Mouse (Mus musculus) spleen, postnatal 36 days (tissue): ENCODE data around the gene Rxrb.

Experiments used
- DNase-seq, 2 experiments: peaks; one replicate each; pipeline ENCODE4 v3.0.0; 2022; ENCODE audit warnings: low spot score in 2 of 2, mixed read lengths in 1 of 2

The Rxrb gene

DNA sequence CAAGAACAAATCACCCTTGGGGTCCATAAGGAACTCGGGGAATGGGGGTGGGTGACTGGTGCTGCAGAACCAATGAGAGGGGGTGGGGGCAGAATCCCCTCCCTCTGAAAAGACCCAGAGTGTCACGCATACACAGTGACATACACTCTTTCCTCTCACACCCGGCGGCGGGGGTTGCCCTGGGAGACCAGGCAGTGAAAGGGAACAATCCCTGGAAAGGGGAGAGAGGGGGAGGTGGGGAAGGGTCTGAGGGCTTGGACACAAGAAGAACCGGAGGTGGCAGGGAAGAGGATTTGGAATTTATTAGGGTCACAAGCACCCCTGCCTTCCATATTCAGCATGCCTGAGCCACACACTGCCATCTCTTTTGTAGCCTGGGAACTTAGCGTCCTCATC is 5.9 kb upstream of the Rxrb start:
- DNase-seq, result no peak

DNA sequence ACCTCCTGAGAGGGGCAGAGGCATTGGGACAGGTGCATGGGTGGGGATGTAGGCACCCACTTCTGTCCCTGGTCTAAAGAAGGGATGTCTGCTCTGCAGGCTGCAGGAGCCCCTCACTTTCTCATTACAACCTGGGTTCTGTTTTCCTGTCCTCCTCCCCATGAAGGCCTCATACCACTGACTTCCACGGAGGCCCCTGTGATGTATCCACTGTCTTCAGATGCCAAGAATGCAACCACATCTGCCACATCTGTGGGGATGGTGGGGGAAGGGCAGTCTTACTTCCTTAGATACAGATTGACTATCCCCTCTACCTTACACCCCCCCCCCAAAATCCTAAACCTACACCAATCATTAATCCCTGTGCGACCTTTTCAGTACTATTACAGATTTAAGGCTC is 5.4 kb upstream of the Rxrb start:
- DNase-seq, result no peak

DNA sequence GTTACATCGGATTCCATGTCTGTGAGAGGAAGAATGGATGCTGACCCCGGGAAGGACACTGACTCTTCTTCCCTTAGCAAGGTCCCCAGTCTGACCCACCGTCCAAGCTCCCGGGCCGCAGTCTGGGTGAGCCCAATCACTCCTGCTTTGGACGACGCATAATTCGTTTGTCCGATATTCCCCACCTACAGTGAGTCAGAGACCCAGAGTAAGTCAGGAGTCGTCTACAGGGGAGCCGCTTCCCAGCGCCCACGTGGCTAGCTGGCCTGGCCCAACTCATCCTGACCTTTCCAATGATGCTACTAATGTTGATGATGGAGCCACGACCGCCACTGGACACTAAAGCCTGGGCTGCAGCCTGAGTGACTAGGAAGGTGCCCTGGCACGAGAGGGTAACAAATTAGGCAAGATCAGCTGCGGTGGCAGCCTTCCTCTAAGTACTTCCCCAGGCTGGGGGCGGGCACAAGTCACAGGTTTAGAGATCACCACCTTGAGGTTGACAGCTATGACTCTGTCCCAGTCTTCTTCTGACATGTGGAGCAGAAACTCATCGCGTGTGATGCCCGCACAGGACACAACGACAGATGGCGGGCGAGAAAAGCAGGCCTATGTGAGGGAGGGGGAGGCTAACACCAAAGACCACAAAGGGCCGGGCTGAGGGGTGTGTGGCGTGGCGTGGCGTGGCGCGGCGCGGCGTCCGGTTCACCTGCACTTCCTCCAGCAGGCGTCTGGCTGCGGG is 4.5 kb upstream of the Rxrb start:
- peak; percentile 74 to 79 for DNase-seq

DNA sequence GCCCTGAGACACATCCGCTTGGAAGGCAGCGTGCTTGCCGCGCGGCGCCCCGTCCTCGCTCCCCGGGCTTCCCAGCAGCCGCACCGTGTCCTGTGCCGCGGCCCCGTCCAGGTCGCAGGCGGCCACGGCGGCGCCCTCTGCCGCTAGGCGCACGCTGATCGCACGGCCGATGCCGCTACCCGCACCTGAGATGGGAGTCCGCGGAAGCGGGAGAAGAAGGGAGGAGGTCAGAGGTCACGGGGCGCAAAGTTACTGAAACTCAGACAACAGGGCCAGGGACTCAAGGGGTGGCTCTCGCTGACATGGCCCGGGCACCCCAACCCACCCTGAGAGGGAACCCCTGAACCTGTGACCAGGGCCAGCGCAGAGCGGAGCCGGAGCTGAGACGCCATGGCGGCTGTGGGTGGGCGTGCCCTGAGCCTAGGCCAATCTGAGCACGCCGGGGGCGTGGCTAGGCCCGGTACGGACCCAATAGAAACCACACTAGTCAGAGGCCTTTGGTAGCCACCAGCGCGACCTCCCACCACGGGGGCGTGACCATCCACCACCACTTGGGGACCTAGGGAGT is 3.9 kb upstream of the Rxrb start, which contains the start of gene H2-Ke6:
TSS of gene H2-Ke6 (minus strand) at position 405 of the 568 bp plus-strand sequence.
- peak; percentile 92 to 94 for DNase-seq

DNA sequence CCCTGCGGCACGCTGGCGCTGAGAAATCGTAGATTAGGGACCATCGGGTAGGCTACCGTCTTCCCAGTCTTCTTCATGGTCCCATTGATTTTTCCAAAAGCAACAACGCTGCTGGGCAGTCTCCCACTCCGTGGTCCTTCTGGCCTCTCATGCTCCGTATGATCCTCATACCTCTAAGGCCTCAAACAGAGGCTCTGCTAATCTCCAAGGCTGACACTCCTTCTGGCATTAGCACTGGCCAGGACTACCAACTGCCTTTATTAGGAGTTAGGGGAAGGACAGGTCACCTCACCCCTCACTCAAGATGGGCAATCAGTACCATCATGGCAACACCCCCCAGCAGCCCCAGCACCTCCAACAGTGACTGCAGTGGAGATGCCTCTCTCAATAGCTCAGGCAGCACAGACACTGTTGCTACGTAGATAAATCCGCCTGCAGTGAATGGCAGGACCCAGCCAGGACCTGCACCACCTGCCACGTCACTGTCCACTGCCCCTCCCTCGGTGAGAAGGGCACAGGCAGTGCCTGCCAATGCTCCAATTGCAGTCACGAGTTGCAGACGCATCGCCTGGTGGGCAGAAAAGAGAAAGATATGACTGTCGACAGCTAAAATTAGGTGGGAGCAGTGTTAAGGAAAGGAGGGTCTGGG is 3.0 kb upstream of the Rxrb start:
- no peak for DNase-seq

DNA sequence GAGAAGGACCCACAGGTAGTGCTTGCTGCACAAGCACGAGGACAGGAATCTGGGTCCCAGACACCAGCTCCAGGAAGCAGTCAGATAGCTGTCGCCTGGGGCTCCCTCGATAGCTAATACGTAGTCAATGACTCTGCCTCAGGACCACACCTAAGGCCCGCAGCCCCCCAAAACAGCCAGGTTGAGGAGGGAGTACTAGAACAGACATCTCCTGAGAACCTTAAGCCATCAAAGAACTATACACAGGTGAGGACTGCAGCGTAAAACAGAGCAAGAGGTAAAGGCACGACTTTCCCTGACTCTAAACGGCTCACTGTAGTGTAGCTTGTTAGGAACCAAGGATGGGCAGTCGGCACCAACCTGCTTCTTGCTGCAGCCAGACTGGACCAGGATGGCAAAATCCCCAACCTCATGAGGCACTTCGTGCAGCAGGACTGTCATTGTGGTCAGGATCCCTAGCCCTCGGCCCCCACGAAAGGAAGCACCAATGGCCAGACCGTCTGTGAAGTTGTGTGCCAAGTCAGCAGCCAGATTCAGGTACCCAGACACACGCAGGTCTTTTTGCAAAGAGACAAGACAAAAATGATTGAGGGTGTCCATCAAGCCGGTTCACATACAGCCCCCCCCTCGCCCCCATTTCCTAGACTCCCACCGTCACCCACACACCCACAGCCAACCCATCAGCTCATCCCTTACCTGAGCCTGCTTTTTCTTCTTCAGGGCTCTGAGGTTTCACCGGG is 2.3 kb upstream of the Rxrb start:
- DNase-seq, result no peak

DNA sequence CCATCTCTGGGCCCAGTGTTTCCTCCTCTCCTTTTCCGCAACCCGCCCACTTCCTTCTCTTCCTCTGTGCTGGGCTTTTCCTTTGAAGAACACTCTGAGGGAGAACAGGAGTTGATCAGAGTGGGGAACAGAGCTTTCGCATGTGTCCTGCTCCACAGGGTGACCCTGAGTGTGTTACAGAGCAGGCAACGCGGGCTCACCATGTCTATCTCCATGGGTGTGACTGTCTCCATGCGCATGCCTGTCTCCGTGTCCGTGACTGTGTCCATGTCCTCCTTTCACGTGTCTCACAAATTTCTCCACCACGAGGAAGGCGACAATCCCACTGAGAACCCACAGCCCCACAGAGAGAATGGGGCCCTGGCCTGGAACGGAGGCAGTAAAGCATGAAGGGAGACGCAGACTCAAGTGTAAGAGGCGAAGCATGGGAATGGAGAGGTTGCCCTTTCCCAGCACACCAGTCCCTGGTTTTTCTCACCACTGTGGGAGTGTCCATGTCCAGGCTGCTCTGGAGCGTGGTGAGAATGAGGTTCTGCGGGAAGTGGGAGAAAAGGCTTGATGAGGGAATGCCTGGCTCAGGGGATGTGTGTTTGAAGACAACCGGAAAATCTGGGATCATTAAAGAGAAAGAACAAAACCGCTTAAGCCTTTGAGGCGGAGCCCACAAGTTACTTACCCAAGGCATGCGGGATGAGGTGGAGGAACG is 1.6 kb upstream of the Rxrb start:
- DNase-seq, result no peak

DNA sequence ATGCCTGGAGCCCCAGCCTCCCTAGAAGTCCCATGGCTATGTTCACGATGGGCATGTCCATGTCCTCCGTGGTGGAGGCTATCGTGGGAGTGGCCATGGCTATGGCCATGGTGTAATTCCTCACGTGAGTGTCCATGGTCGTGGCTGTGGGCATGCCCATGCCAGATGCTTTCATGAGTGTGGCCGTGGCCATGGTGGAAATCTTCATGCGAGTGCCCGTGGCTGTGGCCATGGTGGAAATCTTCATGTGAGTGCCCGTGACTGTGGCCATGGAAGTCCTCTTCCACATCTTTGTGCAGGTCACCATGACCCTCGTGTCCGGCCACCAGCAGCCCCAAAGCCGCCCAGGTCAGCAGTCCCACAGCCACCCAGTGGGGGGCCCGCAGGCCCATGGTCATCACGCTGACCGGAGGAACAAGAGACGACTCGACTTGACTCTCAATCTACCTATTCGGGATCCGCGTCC is 718 bp upstream of the Rxrb start:
- peak in 1 of 2 experiments; percentile 45 for DNase-seq

DNA sequence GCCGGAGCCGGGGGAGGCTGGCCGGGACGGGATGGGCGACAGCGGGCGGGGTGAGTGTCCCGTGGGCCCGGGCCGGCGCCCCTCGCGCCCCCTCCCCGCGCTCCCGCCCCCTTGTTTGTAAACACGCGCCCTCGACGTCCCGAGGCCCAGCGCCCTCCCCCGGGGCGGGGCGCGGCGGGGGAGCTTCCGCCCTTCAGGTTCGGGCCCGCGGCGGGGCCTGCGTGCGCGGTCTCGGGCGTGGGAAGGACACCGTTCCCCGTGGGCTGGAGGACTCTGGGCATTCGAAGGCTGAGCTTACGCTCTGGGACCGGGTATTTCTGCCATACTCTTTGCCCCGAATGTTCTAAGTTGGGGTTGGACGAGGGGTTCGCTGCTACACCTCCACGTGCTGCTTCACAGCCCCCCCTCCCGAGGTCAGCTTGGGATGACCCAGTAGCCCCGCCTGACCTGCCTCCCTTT is 591 bp downstream of the Rxrb start:
- DNase-seq, result peak; percentile 71 to 81

DNA sequence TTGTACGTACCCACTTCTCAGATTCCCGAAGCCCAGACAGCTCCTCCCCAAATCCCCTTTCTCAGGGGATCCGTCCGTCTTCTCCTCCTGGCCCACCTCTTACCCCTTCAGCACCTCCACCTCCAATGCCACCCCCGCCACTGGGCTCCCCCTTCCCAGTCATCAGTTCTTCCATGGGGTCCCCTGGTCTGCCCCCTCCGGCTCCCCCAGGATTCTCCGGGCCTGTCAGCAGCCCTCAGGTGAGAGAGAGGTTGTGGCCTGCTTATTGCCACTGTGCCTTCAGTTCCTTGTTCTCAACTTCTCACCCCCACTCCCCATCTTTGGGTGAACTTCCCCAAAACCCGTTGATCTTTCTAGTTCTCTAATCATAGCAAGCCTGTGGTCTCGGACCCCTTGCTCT is 1.2 kb downstream of the Rxrb start:
- DNase-seq, result peak; percentile 52 to 69

DNA sequence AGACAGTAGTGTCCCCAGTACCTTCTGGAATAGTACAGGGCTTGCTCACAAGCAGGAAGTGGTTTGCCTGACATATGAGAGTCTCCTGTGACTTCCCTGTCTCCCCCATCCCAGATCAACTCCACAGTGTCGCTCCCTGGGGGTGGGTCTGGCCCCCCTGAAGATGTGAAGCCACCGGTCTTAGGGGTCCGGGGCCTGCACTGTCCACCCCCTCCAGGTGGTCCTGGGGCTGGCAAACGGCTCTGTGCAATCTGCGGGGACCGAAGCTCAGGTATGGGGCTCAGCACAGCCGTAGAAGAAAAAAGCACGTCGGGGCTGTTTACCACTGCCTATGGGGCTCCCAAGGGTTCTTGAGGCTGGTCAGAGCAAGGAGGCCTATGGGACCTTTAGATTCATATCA is 1.8 kb downstream of the Rxrb start:
- no peak for DNase-seq

DNA sequence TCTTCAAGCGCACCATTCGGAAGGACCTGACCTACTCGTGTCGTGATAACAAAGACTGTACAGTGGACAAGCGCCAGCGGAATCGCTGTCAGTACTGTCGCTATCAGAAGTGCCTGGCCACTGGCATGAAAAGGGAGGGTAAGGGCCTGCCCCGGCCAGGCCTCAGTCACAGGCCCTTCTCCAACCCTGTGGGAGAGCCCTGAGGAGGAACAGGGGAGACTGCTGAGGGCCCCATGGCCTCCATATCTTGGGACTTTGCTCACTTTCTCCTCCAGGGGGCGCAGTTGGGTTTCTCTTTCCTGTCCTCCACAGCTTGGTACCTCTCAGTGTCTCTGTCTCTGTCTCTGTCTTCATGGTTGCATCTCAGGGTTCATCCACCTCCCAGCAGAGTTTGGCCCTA is 2.5 kb downstream of the Rxrb start:
- peak; percentile 70 to 76 for DNase-seq

DNA sequence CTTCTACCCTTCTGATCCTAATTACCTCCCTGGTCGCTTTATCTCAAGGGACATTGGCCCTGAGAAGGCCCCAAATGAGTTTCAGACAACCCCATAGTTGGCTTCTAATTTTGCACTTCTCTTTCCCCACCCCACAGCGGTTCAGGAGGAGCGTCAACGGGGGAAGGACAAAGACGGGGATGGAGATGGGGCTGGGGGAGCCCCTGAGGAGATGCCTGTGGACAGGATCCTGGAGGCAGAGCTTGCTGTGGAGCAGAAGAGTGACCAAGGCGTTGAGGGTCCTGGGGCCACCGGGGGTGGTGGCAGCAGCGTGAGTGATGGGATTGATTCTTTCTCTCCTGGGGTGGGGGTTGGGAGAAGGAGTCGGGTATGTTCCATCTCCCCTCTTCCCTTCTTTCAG is 3.9 kb downstream of the Rxrb start:
- DNase-seq, result no peak

DNA sequence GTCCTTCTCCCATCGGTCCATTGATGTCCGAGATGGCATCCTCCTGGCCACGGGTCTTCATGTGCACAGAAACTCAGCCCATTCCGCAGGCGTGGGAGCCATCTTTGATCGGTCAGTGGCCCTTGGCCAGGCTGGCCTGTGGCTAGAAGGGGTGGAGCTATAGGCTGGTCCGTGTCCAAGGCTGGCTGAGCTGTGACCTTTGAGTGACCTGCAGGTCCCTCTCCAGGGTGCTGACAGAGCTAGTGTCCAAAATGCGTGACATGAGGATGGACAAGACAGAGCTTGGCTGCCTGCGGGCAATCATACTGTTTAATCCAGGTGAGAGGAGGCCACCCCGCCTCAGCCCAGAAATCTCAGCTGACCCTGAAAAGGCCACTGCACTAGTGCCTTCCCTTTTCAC is 5.0 kb downstream of the Rxrb start:
- DNase-seq, result no peak

DNA sequence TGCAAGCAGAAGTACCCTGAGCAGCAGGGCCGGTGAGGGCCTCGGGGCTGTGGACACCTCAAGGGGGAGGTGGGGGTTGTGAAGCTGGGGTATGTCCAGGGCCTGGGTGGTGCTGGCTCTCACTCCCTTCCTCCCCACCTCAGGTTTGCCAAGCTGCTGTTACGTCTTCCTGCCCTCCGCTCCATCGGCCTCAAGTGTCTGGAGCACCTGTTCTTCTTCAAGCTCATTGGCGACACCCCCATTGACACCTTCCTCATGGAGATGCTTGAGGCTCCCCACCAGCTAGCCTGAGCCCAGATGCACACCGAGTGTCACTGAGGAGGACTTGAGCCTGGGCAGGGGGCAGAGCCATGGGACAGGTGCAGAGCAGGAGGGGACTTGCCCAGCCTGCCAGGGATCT is 5.6 kb downstream of the Rxrb start:
- no peak for DNase-seq

DNA sequence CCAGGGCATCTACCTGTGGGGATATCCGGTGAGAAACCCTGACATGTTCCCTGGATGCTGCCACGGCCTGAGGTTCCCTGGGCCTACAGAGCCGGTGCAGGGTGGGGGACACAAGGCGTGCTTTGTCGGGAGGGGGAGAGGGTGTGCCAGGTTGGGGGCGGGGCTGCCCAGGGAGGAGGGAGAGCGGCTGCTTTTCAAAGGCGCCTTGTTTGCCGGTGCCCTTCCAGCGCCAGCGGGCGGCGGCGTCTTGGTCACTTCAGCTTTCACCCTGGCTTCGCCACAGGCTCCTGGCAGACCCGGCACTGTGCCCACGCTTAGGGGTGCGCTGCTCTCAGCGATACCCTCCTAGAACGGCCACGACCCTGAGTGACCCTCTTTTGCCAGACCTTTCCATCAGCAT is 6.8 kb downstream of the Rxrb start:
- no peak for DNase-seq

DNA sequence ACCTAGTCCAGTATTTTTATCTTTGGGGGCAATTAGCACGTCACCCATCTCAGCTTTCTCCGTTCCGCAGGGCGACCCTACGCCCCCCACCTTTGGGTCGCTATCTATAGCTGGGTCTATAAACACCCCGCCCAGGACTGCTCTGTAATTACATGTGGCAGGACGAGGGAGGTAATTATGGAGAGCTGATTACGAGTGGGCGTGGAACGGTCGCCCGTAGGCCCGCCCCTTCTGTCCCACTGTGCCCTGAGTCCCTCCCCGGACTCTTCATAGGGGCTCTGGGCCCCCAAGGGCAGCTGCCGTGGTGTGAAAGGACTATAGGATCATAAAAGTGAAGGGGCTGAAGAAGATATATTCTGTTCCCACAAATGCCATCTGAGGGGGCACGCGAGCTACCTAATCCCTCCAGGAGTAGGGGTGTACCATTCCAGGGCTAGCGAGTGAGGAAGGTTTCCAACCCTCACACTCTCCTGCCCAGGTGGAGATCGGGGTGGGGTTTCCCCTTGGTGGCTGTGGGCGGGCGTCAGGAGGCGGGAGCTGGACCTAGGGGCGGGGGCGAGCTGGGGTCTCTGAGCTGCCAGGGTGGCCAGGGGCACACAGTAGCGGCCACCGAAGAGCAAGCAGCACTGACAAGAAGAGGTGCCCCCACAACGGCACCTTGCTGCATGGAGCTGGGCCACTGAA is 7.4 kb downstream of the Rxrb start, which contains the start of gene Col11a2:
TSS of gene Col11a2 (plus strand) at position 560 of the 684 bp plus-strand sequence.
- no peak for DNase-seq

DNA sequence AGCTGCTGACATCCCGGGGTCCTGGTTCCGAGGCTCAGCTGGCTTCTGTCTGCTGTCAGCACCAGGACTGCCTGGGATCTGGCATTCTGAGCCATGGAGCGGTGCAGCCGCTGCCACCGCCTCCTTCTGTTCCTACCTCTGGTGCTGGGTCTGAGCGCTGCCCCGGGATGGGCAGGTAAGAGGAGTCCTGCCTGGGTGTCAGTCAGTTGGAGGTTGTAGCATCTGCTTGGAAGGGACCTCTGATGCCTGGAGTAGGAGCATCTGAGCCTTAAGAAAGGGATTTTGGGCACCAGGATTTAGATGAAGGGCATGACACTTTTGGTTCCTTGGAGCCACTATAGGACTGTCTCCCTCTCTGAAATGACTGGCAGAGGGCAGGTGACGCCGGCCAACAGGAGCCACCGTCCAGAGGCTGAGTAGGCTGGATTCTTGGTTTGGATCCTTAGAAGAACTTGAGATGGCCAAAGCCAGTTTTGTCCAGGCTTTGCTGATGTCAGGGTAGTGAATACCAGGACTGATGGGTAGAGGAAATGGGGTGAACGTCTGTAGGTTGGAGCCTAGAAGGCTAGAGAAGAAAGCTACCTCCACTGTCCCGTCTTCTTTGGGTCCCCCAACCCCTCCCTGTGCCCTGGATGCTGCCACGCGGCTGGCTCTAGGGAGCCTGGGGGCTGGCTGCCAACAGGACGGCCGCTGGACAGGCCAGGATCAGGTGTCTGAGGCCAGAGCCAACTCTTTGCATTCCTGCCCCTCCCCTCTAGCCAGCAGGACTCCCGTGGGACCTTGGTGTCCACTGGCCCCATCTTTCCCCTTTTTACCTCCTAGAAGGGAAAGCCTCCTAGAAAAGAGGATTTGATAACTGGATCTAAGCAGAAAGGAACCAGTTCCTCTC is 8.2 kb downstream of the Rxrb start:
- no peak for DNase-seq

DNA sequence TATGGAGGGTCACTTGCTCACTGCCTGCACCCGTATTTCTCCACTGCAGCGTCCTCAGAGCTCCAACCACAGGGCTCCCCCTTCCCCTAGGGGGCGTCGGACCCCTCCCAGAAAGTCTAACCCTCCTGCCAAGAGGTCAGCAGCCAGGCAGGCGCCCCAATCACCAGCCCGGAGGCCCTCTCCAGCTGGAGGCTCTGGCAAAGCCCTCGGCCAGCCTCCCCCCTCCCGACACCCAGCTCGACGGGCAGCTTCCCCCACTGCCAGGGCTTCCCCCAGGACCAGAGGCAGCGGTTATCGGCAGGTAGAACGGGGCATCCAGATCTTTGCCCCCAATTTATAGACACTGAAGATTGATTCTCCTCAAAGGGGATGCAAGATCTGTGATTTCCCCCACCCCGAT is 14.3 kb downstream of the Rxrb start:
- no peak for DNase-seq
